Mouse (Mus musculus) cerebellum, adult 2 months (tissue): ENCODE measurements around the gene Aprt.

Experiments
- CTCF ChIP-seq: fragments of 200-500 bp; IDR thresholded peaks from 2 replicates; pipeline ENCODE4 v1.5.1; 2011; ENCODE audit warnings: low read depth, mild to moderate bottlenecking, control low read depth, low read length, moderate library complexity, borderline replicate concordance; ENCODE audit not compliant: insufficient read depth
- POLR2A ChIP-seq: fragments of 200-500 bp; IDR thresholded peaks from 2 replicates; pipeline ENCODE4 v1.6.1; 2011; ENCODE audit warnings: low read length, control low read depth, borderline replicate concordance; ENCODE audit not compliant: insufficient read depth

DNA sequence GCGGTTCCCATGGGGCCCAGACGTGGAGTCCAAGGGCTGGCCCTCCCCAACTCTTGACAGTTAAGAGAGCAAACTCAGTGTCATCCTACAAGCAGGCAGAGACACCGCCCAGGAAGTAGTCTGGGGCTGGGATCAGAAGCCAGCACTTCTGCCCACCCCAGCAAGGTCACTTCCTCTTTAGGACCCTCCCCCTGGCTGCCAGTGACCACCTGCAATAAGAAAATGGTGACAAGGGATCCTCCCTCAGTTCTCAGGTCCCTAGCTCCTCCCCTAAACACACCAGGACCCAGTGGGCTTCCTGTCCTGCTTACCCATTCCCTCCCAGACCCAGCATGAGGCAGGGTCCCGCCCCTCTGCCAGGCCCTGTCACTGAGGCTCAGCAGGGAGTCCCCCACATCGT lies 28.9 kb downstream of the Aprt start:
- no peak for TF ChIP-seq CTCF
- no peak for TF ChIP-seq POLR2A
